Comparison of ENCODE assay signal across 30 mouse cellular contexts in the genomic region with DNA sequence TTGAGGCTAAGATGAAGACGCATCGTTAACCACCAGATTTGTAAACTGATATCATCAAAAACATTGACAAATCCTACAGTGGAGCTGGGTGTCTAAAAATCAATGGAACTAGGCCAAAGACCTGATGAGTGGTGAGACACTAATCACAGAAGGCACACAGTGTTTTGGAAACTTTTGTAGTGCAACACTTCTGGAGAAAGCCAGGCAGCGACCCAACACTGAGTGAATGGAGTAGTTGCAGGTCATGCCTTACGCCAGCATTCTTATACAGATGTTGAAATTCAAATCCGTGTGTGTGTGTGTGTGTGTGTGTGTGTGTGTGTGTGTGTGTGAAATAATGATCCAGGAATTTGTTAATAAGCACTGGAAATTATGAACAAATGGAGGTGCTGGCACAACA. TPM values are rescaled to one million over a fixed set of nuclear protein-coding genes. Genes with fewer than 3 reads are reported as not detected.
DNase-seq lines count a peak whose midpoint lies in the region; ATAC-seq and TF ChIP-seq lines count a peak whose summit lies in the region.
"Had no signal": no experiment of that assay in that cellular context is flagged by ENCODE, and none has a peak within 500 bp of the region (broad histone marks: within the 10 kb centered on the region; RNA-seq: fewer than 3 reads in every experiment).

No protein-coding gene starts in this region.

- H3K9ac ChIP-seq in lung, embryonic 16.5 days (ENCODE audit: low read length) = no peak overlapping the region
- H3K9ac ChIP-seq: heart, embryonic 15.5 days; hindbrain, embryonic 15.5 days; kidney, embryonic 15.5 days; lung, embryonic 14.5 days; neural tube, embryonic 13.5 days had no signal

- 0 out of 2 replicates have a peak, but pooled peaks have one; percentile 38 for ATAC-seq in lung, embryonic 16.5 days (ENCODE audit: low read depth)
- ATAC-seq: intestine, embryonic 16.5 days; Patski had no signal

- no peak for TF ChIP-seq CTCF in lung, adult 2 months (IDR thresholded peaks at IDR 0.05; ENCODE audit: insufficient read depth, low read length)

- DNase-seq in lung, adult 18-20 months = peak; percentile 21 to 41
- no peak for DNase-seq in lung, adult 2 months
- peak; percentile 23 to 31 for DNase-seq in heart, adult 9 months (ENCODE audit: low spot score in 2 of 2)
- no peak for DNase-seq in frontal cortex, postnatal 10 days (ENCODE audit: low spot score in 2 of 2)
- no peak for DNase-seq in urinary bladder, postnatal 25 days (ENCODE audit: low spot score)
- DNase-seq in kidney, adult 9 months = no peak
- DNase-seq: adrenal gland, postnatal 10 days; cerebellum, postnatal 14 days; embryo, embryonic 11 days; gastrocnemius, postnatal 25 days; kidney, postnatal 4 days; lung, embryonic 14.5 days; midbrain, embryonic 14.5 days; thymus, adult 2 months had no signal

- no peak overlapping the region for H3K4me2 ChIP-seq in lung, embryonic 16.5 days (ENCODE audit: low read depth, low read length)
- H3K4me2 ChIP-seq: heart, embryonic 15.5 days; hindbrain, embryonic 15.5 days; kidney, embryonic 15.5 days; liver, embryonic 11.5 days; lung, embryonic 14.5 days; neural tube, embryonic 13.5 days had no signal

- WGBS in lung, adult 2 months = 66% methylated on average over 5 of the region's 5 CpGs
- WGBS in lung, embryonic 16.5 days = 74% methylated on average over 5 of the region's 5 CpGs

- no peaks in the 10 kb centered on the region for H3K27me3 ChIP-seq in lung, embryonic 16.5 days (ENCODE audit: control insufficient read depth, insufficient read depth, low read depth, low read length)
- H3K27me3 ChIP-seq: heart, embryonic 15.5 days; hindbrain, embryonic 15.5 days; kidney, embryonic 15.5 days; megakaryocyte, embryonic 14.5 days; neural tube, embryonic 13.5 days; Patski had no signal

- no peak overlapping the region for H3K27ac ChIP-seq in lung, embryonic 16.5 days (ENCODE audit: low read length)
- H3K27ac ChIP-seq: heart, embryonic 15.5 days; hindbrain, embryonic 15.5 days; kidney, embryonic 15.5 days; left cerebral cortex, adult 2 months; limb, embryonic 10.5 days; neural tube, embryonic 13.5 days had no signal

- no peak overlapping the region for H3K4me3 ChIP-seq in lung, adult 2 months (replicated peaks; ENCODE audit: extremely low read depth, low read depth, low read length)
- no peak overlapping the region for H3K4me3 ChIP-seq in lung, embryonic 16.5 days (ENCODE audit: low read length)
- H3K4me3 ChIP-seq: heart, embryonic 15.5 days; hindbrain, embryonic 15.5 days; kidney, embryonic 15.5 days; left cerebral cortex, adult 2 months; limb, embryonic 10.5 days; megakaryocyte, embryonic 14.5 days; neural tube, embryonic 13.5 days had no signal

- H3K36me3 ChIP-seq in lung, embryonic 16.5 days (ENCODE audit: control insufficient read depth, insufficient read depth, low read length) = no peaks in the 10 kb centered on the region
- H3K36me3 ChIP-seq: heart, embryonic 15.5 days; hindbrain, embryonic 15.5 days; kidney, embryonic 15.5 days; limb, embryonic 10.5 days; neural tube, embryonic 13.5 days had no signal

- H3K9me3 ChIP-seq in lung, embryonic 16.5 days (ENCODE audit: control insufficient read depth, low read length) = no peaks in the 10 kb centered on the region
- H3K9me3 ChIP-seq: heart, embryonic 15.5 days; hindbrain, embryonic 15.5 days; kidney, embryonic 15.5 days; limb, embryonic 10.5 days; megakaryocyte, embryonic 14.5 days; neural tube, embryonic 13.5 days had no signal

- no peak for TF ChIP-seq POLR2A in lung, adult 2 months (IDR thresholded peaks at IDR 0.05; ENCODE audit: borderline replicate concordance, extremely low read depth, low read depth, low read length)

- H3K4me1 ChIP-seq in lung, adult 2 months (ENCODE audit: control insufficient read depth, insufficient read depth, low read length) = no peaks in the 10 kb centered on the region
- H3K4me1 ChIP-seq in lung, embryonic 16.5 days (replicated peaks; ENCODE audit: control insufficient read depth, insufficient read depth, low read length) = no peaks in the 10 kb centered on the region
- H3K4me1 ChIP-seq: hindbrain, embryonic 15.5 days; kidney, embryonic 15.5 days; limb, embryonic 10.5 days; neural tube, embryonic 13.5 days had no signal

RNA-seq across cellular contexts. Expression of gene Nme8, which starts 46.9 kb away (rescaled TPM):
- not detected in 2 replicates for polyA plus RNA-seq in lung, adult 2 months (2012; rRNA removed)
- not detected in 2 replicates for polyA plus RNA-seq in lung, embryonic 16.5 days (2015; fragmentation: Nextera tagmentation; extraction: Ambion mirVana)
- polyA plus RNA-seq: forebrain, embryonic 11.5 days; frontal cortex, adult 2 months; intestine, embryonic 16.5 days; kidney, embryonic 15.5 days; limb, embryonic 10.5 days; liver, embryonic 11.5 days; lung, embryonic 14.5 days; midbrain, embryonic 14.5 days; neural tube, embryonic 13.5 days; Patski; spleen, adult 2 months; stomach, embryonic 16.5 days; thymus, adult 2 months; urinary bladder, adult 2 months had no signal

Comparison
In these comparisons a context has a peak if more than half of its experiments do, and no peak if none do; other contexts are left out.
1. DNase-seq: peak in lung, adult 18-20 months (2 of 2) and heart, adult 9 months (2 of 2); none in lung, adult 2 months (single experiment), frontal cortex, postnatal 10 days (0 of 2), urinary bladder, postnatal 25 days (single experiment) and kidney, adult 9 months (single experiment).